Mouse (Mus musculus) mammary gland, adult 2 months (tissue): ENCODE measurements around the gene Man2a2. TPM values are rescaled to one million over a fixed set of nuclear protein-coding genes. Genes with fewer than 3 reads are reported as not detected.

Source experiments
- polyA plus RNA-seq: library from polyadenylated mRNA; depleted of rRNA; stranded (reverse); fragments of >200 nt; gene quantifications from 2 replicates; pipeline ENCODE4 v1.2.3, GENCODE M21; 2012; ENCODE audit warnings: low replicate concordance; rRNA removed

Gene Man2a2
- polyA plus RNA-seq: 196 and 199 TPM in 2 replicates

GRCm38 (mm10) chr7:80371041-80371751 lies at the start of gene Man2a2:
Man2a2 (minus strand) TSS chr7:80371375.

GRCm38 (mm10) chr7:80405188-80405695 lies 34.1 kb upstream of the Man2a2 start, which contains the start of gene Furin:
Furin (minus strand) TSS chr7:80405436.

GRCm38 (mm10) chr7:80387633-80388543 lies 16.7 kb upstream of the Man2a2 start, which contains the start of gene Fes:
Fes (minus strand) TSS chr7:80387946.

GRCm38 (mm10) chr7:80342858-80343257 lies 28.3 kb downstream of the Man2a2 start, which contains the start of gene Hddc3:
Hddc3 (plus strand) TSS chr7:80343104.

GRCm38 (mm10) chr7:80340793-80341192 lies 30.4 kb downstream of the Man2a2 start, which contains the start of gene Unc45a:
Unc45a (minus strand) TSS chr7:80341005.

GRCm38 (mm10) chr7:80324043-80324815 lies 46.9 kb downstream of the Man2a2 start, which contains the start of gene Rccd1:
Rccd1 (minus strand) TSS chr7:80324454.

Other genes with a start within 250 kb of the Man2a2 start
- 31.2 and 41.9 TPM in 2 replicates for gene Sema4b, start 184.5 kb downstream of the Man2a2 start, polyA plus RNA-seq
- 108 and 140 TPM in 2 replicates for gene Cib1, start 138.6 kb downstream of the Man2a2 start, polyA plus RNA-seq
- 2.9 and 3.6 TPM in 2 replicates for gene Gdpgp1, start 138.5 kb downstream of the Man2a2 start, polyA plus RNA-seq
- 0.72 and 1.2 TPM in 2 replicates for gene Ttll13, start 125.0 kb downstream of the Man2a2 start, polyA plus RNA-seq
- 19.5 and 30.0 TPM in 2 replicates for gene Ngrn, start 110.2 kb downstream of the Man2a2 start, polyA plus RNA-seq
- 9.9 and 11.9 TPM in 2 replicates for gene Vps33b, start 101.7 kb downstream of the Man2a2 start, polyA plus RNA-seq
- 3.1 and 5.8 TPM in 2 replicates for gene Prc1, start 76.9 kb downstream of the Man2a2 start, polyA plus RNA-seq
- 9.8 and 12.6 TPM in 2 replicates for gene Rccd1, start 46.9 kb downstream of the Man2a2 start, polyA plus RNA-seq
- gene Unc45a, start 30.4 kb downstream of the Man2a2 start, polyA plus RNA-seq: 54.4 and 99.0 TPM in 2 replicates
- 25.9 and 33.4 TPM in 2 replicates for gene Hddc3, start 28.3 kb downstream of the Man2a2 start, polyA plus RNA-seq
- 38.4 and 41.8 TPM in 2 replicates for gene Fes, start 16.6 kb upstream of the Man2a2 start, polyA plus RNA-seq
- gene Furin, start 34.1 kb upstream of the Man2a2 start, polyA plus RNA-seq: 74.1 and 130 TPM in 2 replicates
- gene Blm, start 163.7 kb upstream of the Man2a2 start, polyA plus RNA-seq: 0.54 and 1.4 TPM in 2 replicates